Mouse (Mus musculus) adrenal gland (tissue): ENCODE measurements around the gene Olfr459.

Experiments
- intact Hi-C: fragments of 180-260 bp; cut with DNase I; formaldehyde crosslinking; loops from one replicate; pipeline ENCODE4 v1.15.1; 2025
- long read RNA-seq, 2 experiments: library from polyadenylated mRNA; unstranded; transcript quantifications; one replicate each; pipeline ENCODE4 v2.0.0; 2020; ENCODE audit warnings: borderline replicate concordance in 1 of 2; ENCODE audit not compliant: insufficient replicate concordance in 1 of 2

The Olfr459 gene
- long read RNA-seq, experiment 1 = 0 reads
- long read RNA-seq, experiment 2 = 0 reads

DNA sequence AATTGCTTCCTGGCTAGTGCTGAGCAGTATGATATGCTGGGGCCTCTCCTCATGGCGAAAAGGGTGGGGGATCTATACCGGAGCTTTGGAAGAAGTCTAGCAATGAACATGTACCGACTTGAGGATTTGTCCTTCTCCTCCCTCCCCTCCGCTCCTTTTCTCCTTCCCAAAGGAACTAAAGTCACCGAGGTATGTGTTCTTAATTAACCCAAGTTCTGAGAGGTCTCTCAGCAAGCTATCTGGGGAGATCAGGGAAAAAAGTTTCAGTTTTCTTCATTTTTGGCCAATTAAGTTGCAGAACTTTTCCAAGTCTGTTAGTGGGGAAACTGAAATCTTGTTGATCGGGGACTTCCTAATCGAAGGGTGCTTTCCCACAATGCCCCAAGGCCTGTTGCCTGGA, at the start of gene Olfr459:
Olfr459 (minus strand) TSS at position 101 of the 400 bp plus-strand sequence.
- intact Hi-C loops = no loop called here

DNA sequence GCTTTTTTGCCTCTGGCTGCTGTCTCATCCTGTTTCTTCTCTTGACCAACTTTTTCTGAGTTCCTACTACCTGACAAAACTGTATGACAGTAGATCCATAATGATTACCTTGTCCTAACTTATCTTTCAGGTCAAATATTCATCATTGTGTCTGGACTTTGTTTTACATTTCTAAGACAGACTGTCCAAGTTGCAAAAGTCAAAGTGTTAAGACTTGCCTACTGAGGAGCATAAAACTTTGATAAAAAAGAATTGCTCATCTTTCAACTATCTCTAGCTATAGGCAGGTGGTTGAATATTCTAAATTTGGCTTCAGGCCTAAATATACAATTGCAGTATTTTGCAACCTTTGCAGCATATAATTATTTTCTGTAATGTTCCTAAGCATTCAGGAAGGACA, 49.1 kb upstream of the Olfr459 start:
- intact Hi-C loops = no loop called here

GRCm38 (mm10) chr6:41786700-41787099, 11.7 kb upstream of the Olfr459 start:
- intact Hi-C loops = no loop called here

DNA sequence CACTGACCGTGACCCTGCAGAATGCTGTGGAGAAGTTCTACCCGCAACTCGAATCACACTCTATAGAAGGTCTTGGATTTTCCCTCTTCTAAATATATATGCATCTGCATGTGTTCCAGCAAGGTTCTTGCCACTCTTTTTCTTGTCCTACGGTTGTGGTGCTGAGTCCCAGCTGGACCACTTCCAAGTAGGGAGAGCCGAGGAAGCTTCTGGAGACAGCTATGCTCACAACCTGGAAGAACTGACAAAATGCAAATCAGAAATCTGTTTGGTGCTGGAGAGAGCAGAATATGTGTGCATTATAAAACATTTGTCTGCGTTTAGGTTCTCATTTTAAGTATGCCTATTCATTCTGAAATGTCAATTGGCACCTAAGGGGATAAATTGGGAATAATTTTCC, 744 bp upstream of the Olfr459 start:
- intact Hi-C loops = no loop called here

GRCm38 (mm10) chr6:41769872-41770271, 5.1 kb downstream of the Olfr459 start:
- intact Hi-C loops = loop anchor here (10.0 kb wide), 2 partner anchors 555 to 815 kb away; partner anchors contain the start of gene Fam131b

- intact Hi-C loops = loop anchor here (10.0 kb wide), 2 partner anchors 560 to 820 kb away; partner anchors contain the start of gene Fam131b
These were observed 10.7 kb downstream of the Olfr459 start for GRCm38 (mm10) chr6:41764306-41764705.

- intact Hi-C loops = loop anchor here (10.0 kb wide), 2 partner anchors 562 to 822 kb away; partner anchors contain the start of gene Fam131b
These were observed 12.6 kb downstream of the Olfr459 start for GRCm38 (mm10) chr6:41762370-41762757.

DNA sequence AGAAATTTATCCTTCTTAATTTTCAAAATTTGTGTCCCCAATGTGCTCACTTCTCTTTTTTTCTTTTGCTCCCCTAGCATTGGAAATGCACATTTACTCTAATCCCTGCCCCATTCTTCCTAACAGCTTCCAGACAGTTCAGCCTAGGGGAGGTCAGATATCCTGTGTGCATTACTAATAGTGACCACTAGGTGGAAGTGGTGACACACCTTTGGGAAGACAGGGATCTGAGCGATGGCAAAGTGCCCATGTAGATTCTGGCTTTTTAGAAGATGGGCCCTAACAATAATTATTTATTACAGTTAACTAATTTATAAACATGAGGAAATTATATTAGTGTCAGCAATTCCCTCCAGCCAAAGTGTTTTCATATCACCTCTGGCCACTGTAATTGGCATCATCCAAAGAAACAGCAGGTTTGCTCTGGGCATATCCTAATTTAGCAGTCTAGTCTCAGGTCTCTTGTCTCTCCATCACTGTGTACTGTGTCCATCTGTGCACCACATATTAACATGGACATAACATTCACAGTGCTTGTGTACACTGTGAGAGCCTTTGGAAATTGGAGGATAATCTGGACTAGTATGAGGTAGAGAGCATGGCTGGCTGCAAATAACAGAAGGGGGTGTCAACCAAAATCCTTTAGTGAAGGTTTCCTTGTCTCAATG, 13.1 kb downstream of the Olfr459 start:
- intact Hi-C loops = loop anchor here (10.0 kb wide), 2 partner anchors 563 to 823 kb away; partner anchors contain the start of gene Fam131b

GRCm38 (mm10) chr6:41759618-41760017, 15.4 kb downstream of the Olfr459 start:
- intact Hi-C loops = loop anchor here (10.0 kb wide), 2 partner anchors 565 to 825 kb away; partner anchors contain the start of gene Fam131b

- intact Hi-C loops = no loop called here
These were observed 16.6 kb downstream of the Olfr459 start for GRCm38 (mm10) chr6:41758421-41758820.

DNA sequence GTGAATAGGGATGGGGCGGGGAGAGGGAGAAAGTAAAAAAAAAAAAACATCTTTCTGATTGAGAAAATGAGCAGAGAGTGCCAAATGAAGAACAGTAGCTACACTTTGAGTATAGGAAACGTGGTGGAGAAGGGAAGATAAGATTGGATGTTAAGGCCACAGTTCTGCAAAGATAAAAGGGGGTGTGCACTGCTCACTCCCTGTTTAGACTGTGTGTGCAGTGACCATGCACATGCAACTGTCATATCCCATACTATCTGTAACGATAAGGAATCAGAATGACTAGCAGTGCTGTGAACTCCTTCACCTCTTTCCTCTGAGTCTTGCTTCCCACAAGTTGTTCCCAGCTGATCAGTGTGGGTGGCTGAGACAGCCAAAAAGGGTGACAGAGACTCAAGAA, 17.8 kb downstream of the Olfr459 start:
- intact Hi-C loops = no loop called here

DNA sequence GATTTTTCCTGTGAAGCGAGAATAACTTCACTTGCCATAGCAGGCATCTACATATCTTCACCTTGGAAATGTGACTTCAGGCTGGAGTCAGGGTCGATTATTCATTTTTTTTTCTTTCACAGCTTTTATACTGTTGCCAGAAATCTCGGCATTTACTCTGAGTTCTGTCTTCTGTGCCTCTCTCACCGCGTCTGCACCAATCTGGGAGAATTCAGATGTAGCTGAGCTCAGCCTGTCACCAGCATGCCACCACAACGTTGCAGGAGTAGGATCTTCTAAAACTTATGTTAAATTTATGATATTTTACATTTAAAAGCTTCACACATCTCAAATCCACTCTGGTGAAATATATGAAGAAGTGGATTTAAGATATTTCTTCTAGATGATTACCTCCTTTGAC, 20.4 kb downstream of the Olfr459 start:
- intact Hi-C loops = no loop called here

DNA sequence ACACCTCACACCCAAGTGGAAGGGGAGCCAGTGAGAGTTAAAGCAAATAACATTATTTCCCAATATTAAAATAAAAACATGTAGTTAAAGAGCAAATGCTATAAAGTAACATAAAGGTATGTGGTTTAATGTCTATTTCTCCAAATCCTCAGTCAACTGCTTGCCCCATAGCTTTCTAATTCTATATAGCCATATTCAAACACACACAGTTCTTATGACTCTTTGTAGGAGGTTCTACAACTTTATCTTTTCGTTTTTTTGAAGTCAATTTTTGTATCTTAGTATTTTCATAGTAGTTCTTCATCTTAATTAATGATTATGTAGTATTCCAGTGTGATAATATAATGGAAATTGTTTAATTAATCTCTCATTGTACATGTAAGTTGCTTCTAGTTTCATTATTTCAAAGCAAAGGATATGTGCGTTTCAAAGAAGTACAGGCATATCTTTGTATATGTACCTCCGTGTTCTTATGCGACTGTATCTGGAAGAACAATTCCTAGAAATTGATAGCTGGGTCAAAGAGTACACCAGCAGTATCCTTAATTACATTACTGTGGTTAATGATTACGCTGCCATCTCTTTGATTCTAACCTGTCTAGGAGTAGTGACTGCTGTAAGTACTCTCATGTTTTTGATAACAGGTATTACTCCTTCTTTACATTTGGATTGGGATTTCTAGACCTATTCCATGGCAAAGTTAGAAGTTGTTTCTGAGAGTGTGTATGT, 30.1 kb downstream of the Olfr459 start:
- intact Hi-C loops = no loop called here

DNA sequence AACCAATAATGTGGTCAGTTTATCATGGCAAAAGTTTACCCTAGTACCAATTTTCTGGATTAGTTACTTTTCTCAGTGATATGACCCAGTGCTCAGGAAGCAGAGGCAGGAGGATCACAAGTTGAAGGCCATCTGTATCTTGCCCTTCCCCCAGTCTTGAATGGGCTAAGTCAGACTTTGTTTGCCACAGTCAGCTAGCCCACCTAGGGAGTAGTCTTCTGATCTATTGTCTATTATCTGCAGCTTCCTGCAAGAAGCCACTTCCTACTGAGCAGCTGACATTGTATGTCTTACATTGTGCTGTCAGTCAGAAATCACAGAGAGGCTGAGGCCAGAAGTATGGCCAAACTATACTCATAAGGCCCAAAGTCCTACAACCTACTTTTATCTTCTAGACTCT, 33.9 kb downstream of the Olfr459 start:
- intact Hi-C loops = no loop called here

DNA sequence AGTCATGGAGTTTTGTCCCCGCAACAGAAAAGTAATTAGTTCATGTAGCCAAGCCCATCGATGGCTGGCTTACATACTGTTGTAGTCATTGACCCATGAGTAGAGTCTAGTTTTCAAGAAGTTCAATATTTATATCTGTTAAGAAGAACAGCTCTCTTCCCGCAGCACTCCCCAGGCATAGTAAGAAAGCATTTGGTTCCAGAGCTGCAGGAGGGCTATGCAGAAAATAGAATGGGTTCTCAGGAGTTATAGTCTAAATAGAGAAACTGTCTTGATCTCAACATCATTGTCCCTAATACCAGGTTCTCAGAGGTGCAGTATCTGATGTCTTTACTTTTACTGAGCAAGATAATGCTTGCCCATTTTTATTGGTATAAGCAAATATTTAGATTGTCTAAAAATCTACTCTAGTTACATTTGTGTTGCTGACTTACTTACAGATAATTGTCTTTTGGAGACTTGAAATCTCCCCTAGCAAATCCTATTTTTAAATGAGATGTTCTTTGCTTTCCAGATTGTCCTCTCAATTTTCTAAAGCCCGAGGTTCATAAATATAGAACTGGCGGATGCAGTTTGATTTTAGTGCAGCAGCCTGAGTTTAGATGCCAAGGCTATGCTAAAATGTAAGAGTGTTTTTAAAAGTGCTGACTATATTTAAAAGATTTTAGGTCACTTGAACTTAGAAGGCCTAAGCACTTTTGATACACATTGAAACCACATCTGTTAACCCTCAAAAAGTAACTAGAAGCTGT, 40.1 kb downstream of the Olfr459 start:
- intact Hi-C loops = no loop called here

- intact Hi-C loops = no loop called here
These were observed 46.9 kb downstream of the Olfr459 start for GRCm38 (mm10) chr6:41727989-41728609.

GRCm38 (mm10) chr6:41721430-41721829, 53.5 kb downstream of the Olfr459 start:
- intact Hi-C loops = no loop called here
